Mouse (Mus musculus) brain, embryonic 18.5 days (tissue): ENCODE data around the gene Ccdc69.
"Not testable (repeated sequence)": the region's sequence is repeated elsewhere in the genome, so short reads cannot be mapped to it uniquely, and the experiment has no call there.

Source experiments
- DNase-seq: peaks from one replicate; pipeline ENCODE4 v3.0.0-alpha.2; 2012; ENCODE audit warnings: low read depth, low spot score

Gene Ccdc69

GRCm38 (mm10) chr11:55097463-55098188 is 19.7 kb upstream of the Ccdc69 start, which contains the start of gene Gm2a:
Gene Gm2a (plus strand): TSS chr11:55098115.
- peak; percentile 94 for DNase-seq

- DNase-seq: no peak
Measured at GRCm38 (mm10) chr11:55096731-55097462, 19.0 kb upstream of the Ccdc69 start.

GRCm38 (mm10) chr11:55096296-55096695 is 18.4 kb upstream of the Ccdc69 start:
- not testable (repeated sequence) for DNase-seq

- no peak for DNase-seq
Measured at GRCm38 (mm10) chr11:55093096-55093495, 15.2 kb upstream of the Ccdc69 start.

- DNase-seq: no peak
Measured at GRCm38 (mm10) chr11:55089892-55090291, 12.0 kb upstream of the Ccdc69 start.

GRCm38 (mm10) chr11:55087006-55087405 is 9.1 kb upstream of the Ccdc69 start:
- no peak for DNase-seq

GRCm38 (mm10) chr11:55085396-55085795 is 7.5 kb upstream of the Ccdc69 start:
- DNase-seq: no peak

- DNase-seq: no peak
Measured at GRCm38 (mm10) chr11:55084629-55085028, 6.7 kb upstream of the Ccdc69 start.

- DNase-seq: no peak
Measured at GRCm38 (mm10) chr11:55081206-55081605, 3.3 kb upstream of the Ccdc69 start.

GRCm38 (mm10) chr11:55079180-55079579 is 1.2 kb upstream of the Ccdc69 start:
- DNase-seq: no peak

- no peak for DNase-seq
Measured at GRCm38 (mm10) chr11:55078502-55078901, 571 bp upstream of the Ccdc69 start.

- DNase-seq: no peak
Measured at GRCm38 (mm10) chr11:55076234-55076633, 1.7 kb downstream of the Ccdc69 start.

GRCm38 (mm10) chr11:55075602-55076001 is 2.3 kb downstream of the Ccdc69 start:
- no peak for DNase-seq

GRCm38 (mm10) chr11:55073191-55073590 is 4.7 kb downstream of the Ccdc69 start:
- no peak for DNase-seq

- DNase-seq: no peak
Measured at GRCm38 (mm10) chr11:55072467-55072866, 5.5 kb downstream of the Ccdc69 start.

GRCm38 (mm10) chr11:55071344-55071743 is 6.6 kb downstream of the Ccdc69 start:
- no peak for DNase-seq

GRCm38 (mm10) chr11:55069023-55069422 is 8.9 kb downstream of the Ccdc69 start:
- no peak for DNase-seq

GRCm38 (mm10) chr11:55066921-55067320 is 11.0 kb downstream of the Ccdc69 start:
- no peak for DNase-seq

- DNase-seq: no peak
Measured at GRCm38 (mm10) chr11:55062856-55063255, 15.1 kb downstream of the Ccdc69 start.

GRCm38 (mm10) chr11:55060802-55061201 is 17.1 kb downstream of the Ccdc69 start:
- no peak for DNase-seq

- no peak for DNase-seq
Measured at GRCm38 (mm10) chr11:55057511-55057910, 20.4 kb downstream of the Ccdc69 start.

- DNase-seq: no peak
Measured at GRCm38 (mm10) chr11:55050837-55051510, 27.0 kb downstream of the Ccdc69 start.
